Mouse (Mus musculus): ENCODE measurements around the gene Nceh1.
"Not testable (repeated sequence)": the region's sequence is repeated elsewhere in the genome, so short reads cannot be mapped to it uniquely, and the experiment has no call there.

Gene Nceh1

DNA sequence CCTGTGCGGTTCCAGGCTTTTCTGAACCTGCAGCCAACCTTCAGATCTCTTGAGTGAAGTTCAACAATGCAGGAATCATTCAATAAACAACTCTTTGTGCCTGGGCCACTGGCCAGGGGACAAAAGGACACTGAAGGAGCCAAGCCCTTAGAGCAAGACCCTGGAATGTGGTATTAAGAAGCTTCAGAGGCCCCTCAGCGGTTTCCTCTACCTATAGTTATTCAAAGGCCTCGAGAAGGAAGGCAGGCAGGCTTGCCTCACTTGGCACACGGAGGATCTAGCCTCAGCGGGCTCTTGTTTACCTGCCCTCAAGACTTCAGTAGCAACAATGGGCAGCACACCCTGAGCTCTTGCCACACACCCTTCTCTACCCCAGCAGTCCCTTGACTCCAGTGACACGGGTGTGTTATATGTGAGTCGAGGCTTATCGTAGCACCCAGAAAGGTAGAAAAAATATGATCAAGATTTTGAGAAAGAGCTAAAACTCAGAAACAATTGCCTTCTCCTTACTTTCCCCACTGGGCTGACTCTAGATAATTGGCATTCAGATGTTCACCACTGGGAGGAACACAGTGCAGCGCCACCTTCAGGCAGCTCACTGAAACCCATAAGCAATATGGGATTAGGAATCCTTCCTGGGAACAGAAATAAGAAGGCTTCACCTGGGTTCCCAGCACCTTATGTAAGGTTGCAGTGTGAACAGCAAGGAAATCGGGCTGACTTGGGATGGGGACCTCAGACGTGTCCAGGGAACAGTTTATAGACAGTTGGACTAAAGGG lies 46.0 kb downstream of the Nceh1 start:
- DNase-seq (ENCODE audit: low spot score), result no peak

DNA sequence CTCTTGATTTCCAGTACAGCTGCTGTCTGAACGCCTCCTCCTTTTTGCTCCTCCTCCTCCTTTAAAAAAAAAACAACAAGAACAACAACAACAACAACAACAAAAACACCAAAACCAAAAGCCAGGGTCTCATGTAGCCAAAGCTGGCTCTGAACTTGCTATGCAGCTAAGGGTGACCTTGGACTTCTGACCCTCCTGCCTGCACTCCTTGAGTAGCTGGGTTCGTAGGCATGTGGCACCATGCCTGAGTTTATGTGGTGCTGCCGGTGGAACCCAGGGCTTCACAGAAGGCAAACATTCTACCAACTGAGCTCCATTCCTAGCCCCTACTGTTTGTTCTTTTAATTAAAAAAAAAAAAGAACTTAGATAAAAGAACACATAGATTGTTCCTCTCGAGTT lies 50.6 kb downstream of the Nceh1 start:
- DNase-seq (ENCODE audit: low spot score), result no peak

DNA sequence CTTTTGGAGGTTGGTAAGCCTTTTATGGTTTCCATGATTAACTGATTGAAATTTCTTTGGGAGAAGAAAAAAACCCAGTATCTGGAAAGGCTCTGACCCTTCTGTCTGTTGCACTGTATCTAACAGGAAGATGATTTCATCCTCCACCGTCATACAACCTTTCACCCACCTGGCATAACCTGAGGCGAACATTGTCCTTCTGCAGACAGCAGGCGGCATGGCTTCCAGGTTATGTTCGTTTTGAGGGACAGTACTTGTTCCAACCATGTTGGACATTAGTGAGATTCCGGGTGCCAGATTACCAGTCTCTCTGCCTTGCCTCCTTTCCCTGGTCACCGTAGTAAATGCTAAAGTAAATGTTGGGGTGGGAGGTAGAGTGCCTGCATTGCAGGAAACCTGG lies 51.1 kb downstream of the Nceh1 start:
- no peak for DNase-seq (ENCODE audit: low spot score)

DNA sequence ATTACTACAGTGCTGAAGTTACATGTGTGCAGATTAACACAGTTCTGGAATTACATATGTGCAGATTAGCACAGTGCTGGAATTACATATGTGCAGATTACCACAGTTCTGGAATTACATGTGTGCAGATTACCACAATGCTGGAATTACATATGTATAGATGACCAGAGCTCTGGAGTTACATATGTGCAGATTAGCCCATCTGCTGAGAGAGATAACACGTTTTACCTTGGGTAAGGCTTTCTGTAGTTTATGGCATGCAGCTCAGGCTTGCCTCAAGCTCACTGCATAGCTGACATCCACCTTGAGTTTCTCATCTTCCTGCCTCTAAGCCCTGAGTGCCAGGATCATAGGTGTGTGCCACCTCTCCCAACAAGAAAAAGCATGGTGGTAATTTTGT lies 52.2 kb downstream of the Nceh1 start:
- DNase-seq (ENCODE audit: low spot score), result no peak

DNA sequence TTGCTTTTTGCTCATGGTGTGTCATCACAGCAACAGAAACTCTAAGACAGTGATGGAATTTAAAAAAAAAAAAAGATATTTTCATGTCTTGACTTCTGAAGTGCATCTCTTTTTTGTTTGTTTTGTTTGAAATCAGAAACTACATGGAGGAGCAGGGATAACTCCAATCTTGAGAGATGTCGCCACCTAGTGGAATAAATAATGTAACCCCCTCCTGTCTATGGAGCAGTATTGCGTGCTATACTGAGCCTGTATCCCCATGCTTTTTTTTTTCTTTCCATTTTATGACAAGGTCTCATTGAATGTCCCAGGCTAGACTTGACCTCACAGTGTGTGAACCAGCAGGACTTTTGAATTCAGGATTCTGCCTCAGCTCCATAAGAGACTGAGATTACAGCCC lies 54.5 kb downstream of the Nceh1 start:
- DNase-seq (ENCODE audit: low spot score), result no peak

DNA sequence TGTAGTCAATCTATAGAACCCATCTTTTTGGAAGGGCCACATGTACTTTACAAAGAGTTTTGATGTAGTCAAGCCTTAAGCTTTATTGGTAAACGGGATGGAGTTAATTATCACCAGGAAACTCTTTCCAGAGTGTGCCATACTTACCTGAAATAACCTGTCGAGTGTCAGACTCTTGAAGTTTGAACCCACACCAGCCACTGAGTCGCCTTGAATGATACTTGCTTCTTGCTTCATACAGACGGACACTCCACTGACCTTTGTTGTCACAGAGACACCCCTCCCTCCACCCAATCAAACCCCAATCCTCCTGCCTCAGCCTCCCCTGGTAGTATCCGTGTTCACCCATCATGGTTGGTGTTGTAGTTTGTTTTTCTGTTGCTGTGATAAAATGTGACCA lies 55.8 kb downstream of the Nceh1 start:
- DNase-seq (ENCODE audit: low spot score), result no peak

DNA sequence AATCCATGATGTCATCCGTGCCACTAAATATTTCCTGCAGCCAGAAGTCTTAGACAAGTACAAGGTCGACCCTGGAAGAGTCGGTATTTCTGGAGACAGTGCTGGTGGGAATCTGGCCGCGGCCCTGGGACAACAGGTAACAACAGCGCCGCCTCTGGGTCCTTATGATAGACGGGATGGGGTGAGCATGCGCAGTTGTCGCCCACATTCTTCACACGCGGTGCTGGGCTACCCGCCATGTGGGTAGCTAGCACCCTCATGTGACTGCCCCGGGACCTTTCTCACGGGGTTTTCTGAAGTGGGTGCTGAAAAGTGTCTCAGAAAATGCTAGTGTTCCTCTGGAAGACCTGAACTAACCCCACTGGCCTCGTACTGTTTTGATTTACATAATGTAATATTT lies 56.8 kb downstream of the Nceh1 start:
- no peak for DNase-seq (ENCODE audit: low spot score)

DNA sequence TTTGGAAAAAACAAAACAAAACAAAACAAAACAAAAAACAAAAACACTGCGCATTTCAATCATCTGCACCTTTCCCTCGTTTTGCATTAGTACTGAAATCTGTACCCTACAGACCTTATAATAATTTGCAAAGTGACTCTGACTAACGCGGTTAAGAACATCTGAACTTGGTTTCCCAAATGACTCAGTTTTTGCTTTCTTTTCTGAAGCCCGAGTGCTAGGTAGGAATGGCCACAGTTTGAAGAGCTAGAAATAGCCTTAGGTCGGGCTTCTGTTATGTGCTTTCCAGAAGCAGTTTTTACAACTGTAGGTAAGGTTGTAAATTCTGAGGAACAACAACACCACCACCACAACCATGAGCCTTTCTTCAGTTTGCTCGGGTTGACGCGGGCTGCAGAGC lies 59.1 kb downstream of the Nceh1 start:
- no peak for DNase-seq (ENCODE audit: low spot score)

DNA sequence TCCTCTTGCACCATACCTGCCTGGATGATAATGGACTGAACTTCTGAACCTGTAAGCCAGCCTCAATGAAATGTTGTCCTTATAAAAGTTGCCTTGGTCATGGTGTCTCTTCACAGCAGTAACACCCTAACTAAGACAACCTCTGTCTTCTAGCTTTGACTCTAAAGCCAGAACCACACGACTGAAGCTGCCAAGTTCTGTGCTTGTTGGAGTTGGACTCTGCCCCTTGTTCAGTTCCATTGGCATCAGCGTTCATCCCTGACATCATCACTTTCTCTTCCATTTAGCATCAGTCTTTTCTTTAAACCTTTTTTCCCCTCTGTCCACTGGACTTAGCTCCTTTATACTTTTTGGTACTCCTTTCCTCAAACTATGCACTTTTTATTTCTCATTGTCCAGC lies 63.4 kb downstream of the Nceh1 start:
- no peak for DNase-seq (ENCODE audit: low spot score)

DNA sequence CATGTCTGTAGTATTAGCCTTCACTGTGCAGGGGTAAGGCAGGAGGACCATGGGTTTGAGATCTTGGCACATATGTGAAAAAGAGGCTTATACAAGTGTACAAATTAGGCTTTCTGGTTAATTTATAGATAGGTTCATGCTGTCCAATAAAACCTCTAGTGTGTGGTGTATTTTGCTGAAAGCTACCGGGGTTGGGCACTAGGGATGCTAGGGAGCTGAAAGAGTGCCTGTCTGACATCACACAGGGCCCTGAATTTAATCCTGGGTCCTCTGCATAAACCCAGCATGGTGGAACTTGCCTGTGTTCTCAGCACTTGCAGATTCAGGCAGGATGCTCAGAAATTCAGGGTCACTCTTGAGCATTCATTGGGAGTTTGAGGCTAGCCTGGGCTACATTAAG lies 65.0 kb downstream of the Nceh1 start:
- DNase-seq (ENCODE audit: low spot score), result no peak

DNA sequence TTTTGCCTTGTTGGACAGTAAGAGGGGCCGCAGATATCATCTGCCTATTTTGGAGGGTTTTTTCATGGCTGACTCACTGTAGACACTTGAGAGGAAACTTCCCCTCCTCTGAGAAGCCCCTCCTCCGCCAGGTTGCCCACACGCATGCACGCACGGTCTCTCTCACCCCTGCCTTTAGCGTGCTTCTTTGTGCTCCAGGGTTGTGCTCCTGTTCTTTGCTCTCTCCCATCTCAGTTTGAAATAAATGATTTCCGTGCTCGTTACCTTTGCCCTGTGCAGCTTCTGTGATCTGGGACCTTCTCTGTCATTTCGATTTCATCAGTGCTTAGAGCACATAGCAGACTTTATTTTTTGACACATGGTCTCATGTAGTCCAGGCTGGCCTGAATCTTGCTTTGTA lies 66.3 kb downstream of the Nceh1 start:
- DNase-seq (ENCODE audit: low spot score), result no peak

DNA sequence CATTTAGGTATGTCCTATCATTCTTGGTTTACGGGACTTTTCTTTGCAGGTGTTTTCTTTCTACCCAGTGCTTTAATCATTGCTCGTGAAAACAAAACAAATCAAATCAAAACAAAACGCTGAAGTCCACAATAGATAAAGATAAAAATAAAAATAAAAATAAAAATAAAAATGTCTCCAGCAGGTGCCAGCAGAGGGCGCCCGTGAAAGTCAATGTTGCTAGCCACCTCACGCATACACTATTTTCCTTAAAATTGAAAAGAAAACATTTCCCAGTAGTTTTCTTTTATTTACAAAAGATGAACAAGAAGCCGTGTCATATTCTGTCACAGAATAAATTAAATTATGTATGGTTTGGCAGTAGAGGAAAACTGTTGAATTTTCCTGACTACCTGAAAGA lies 68.2 kb downstream of the Nceh1 start:
- DNase-seq (ENCODE audit: low spot score), result no peak

DNA sequence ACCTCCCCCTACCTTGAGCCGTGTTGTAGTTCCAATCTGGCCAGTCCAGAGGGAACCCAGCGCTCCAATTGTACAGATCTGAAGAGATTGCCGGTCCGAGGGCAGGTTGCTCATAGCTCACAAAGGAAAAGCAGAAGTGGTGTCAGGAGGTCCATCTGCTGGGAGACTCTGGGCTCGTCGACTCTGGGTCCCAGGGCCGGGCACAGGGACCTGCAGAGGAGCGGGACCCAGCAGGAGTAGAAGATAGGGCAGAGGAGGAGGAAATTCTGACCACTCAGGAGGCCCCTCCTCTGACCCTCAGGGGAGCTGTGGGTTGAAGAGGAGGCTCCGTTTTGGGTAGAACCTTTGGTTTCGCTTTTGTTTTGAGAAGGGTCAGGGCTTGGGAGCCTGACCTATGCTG lies 75.7 kb downstream of the Nceh1 start:
- no peak for DNase-seq (ENCODE audit: low spot score)

DNA sequence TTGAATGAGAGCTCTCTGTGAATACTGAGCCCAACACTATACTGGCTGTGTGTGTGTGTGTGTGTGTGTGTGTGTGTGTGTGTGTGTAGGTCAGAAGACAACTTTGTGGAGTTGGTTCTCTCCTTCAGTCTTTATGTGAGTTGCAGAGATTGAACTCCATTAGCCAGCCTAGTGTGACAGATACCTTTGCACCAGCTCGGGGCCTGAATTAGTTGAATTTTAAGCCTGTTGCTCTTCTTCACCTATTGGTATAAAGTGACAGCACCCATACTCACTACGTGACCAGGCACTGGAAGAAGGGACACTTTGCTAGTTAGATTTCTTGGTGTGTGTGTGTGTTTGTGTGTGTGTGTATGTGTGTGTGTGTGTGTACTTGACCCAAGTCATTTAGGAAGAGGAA lies 77.6 kb downstream of the Nceh1 start:
- DNase-seq (ENCODE audit: low spot score), result no peak

DNA sequence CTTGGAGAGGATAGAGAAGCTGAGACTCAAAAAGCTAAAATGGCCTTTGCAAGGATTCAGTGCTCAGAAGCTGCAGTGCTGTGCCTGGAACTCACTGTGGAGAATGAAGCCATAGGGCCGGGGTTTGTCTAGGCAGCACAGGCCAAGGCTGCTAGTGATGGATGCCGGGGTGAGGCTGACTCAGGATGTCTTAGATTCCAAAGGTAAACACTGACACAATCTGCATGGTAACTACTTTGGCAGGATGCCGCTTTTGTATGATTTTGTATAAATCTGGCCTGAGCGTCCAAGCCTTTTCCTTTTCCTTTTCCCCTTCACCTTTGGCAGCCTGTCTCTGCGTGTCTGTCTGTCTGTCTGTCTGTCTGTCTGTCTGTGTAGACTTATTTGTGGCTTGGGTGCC lies 84.6 kb downstream of the Nceh1 start:
- DNase-seq (ENCODE audit: low spot score), result no peak

DNA sequence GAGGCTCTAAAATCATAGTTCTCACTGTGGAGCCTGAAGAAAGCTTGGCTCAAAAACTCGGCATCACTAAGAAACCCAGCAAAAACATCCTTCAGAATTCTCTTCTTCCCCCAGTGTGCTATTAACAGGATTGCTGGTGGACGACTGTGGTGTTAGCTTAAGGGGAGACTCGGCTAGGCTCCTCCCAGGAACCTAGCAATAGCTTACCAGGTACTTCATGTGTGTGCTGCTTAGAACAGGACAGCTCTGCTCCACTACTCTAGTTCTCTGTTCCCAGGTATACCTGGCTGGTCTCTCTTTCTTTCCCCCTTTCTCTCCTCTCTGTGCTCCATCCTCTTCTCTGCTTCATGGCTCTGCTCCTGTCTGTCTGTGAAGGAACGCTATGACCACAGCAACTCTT lies 85.1 kb downstream of the Nceh1 start:
- no peak for DNase-seq (ENCODE audit: low spot score)

DNA sequence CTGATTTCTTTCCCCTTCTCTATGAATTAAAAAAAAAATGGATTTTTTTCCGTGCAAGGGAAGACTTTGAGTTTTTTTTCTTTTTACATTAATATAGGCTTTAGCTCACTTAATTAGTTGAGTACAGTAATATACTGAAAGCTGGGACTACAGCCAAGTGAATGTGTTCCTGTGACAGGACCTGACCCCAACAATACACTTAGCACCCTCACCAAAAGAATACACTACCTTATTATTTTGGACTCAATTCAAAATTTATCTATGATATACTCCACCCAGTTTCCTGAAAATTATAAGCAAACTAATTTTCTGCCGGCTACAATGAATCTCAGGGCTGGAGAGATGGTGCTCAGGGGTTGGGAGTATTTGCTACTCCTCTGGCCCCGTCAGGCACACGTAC lies 86.4 kb downstream of the Nceh1 start:
- DNase-seq (ENCODE audit: low spot score), result no peak

DNA sequence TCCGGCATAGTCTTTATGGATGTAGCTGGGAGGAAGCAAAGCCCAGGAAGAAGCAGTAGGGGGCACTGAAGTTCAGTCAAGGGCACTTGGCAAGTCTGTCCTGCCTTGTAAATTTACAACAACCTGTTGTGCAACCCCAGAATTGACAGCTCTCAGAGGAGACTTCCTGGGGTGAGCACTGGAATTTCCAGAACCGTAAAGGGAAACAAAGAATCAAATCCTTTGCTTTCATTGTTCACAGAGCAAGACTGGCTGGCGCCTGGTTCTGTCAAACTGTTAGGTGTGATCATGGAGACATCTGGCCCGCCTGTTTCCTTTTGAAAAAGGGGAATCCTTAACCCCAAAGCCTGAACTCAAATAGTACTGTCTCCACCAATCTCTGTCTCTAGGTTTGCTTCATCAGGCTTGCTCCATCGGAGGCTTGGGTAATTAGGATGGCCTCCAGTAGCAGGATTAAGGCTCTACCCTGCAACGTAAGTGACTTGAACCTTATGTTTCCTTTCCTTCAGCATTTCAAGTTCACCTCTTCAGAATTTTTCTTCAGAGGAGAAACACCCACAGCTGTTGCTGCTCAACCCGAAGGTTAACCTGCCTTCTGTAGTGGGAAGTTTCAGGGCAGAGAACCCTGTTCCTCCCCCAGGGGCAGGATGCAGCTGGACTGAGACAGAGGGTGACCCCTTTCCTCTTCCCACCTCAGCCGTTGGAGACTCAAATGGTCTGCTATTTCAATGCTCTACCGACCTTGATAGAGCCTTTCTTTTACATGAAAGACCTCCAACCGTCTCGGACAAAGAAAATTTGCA lies 87.6 kb downstream of the Nceh1 start:
- no peak for DNase-seq (ENCODE audit: low spot score)

DNA sequence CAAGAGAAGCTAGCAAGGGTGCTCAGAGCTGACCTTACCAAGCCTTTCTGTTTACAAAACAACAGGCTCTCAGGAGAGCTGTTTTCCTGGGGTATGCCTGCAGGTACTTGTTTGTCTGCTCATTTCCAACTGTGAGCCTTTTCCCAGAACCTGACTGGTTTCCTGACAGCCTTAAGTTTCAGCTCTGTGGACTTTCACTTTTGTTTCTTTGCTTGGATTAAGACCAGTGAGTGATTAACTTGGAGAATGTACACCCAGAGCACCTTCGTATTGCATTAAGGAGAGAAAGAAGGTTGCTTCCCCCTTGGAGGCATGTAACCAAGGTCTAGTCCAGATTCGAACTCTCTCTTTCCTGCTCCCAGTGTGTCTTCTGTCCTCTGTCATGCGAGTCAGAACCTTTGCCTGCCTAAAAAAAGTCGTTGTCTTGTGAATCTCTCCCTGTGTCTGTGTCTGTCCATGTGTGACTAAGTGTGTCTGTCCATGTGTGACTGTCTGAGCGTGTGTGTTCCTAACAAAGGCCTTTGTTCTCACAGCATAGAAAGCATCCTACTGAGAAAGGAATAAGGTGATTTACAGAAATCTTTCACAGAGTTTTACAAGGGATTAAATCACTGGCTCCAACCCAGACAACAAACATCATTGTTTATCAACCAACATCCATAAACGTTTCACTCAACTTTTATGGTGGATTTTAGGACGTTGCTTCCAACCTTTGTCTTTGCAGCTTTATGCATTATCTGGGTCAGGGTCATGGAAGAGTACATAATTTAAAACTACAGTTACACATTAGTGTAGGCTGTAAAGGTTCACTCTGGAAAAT lies 90.4 kb downstream of the Nceh1 start:
- DNase-seq (ENCODE audit: low spot score), result no peak

DNA sequence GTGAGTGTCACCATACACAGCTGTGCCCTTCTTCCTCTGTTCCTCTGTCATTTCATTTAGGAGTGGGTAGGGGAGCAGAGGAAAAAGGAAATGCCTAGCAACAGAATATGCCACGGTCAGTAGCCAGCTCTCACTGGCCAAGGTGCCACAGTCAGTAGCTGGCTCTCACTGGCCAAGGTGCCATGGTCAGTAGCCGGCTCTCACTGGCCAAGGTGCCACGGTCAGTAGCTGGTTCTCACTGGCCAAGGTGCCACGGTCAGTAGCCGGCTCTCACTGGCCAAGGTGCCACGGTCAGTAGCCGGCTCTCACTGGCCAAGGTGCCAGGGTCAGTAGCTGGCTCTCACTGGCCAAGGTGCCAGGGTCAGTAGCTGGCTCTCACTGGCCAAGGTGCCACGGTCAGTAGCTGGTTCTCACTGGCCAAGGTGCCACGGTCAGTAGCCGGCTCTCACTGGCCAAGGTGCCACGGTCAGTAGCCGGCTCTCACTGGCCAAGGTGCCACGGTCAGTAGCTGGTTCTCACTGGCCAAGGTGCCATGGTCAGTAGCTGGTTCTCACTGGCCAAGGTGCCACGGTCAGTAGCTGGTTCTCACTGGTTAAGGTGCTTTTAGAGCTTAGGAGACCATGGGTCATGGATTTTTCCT lies 96.6 kb downstream of the Nceh1 start:
- DNase-seq (ENCODE audit: low spot score), result not testable (repeated sequence)

DNA sequence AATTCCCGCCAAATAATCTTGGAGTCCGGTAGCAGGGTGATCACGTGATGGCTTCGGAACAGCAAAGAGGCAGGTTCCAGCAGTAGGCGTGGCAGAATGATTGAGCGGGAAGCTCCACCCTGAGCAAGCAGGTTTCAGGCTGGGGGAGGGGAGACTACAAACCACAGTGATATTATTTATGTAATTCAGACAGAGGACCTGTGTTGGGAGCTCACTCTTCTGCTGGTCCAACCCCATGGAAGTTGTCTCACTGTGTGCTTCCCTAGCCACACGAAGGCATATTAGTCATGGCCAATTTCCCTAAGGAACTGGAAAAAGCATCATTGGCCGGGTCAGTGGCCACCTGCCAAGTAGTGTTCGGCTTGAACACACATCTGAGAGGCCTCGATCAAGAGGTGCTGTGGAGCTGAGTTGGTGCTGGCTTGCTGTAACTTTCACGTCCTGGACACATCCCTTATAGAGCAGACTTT lies 97.5 kb downstream of the Nceh1 start:
- no peak for DNase-seq (ENCODE audit: low spot score)

DNA sequence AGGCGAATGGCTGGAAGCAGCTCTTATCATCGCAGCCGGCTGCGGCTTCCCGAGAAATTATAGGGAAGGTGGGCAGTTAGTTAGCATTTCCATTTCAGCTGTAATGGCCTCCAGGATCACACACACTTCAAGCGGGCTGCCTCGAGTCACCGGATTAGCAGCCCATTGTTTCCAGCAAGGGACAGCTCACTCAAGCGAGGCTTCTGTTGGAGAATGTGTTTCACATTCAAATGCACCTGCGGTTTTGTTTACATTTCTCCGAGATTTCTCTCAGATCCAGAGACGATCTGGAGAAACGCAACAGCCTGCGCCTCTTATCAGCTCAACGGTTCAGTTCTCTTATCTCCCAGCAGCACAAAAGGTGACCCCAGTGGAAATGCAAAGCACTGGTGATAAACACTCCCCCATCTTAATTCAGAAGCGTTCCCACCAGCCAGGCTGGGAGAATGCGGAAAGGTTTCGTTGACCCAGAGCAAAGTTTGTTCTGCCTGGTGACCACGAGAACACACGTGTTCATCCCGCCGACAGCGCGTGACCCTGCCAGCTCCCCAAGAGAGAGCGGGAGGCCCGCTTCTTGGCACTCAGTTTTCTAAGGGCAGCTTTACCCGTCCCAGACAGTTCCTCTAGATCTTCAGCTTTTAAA lies 100.4 kb downstream of the Nceh1 start:
- no peak for DNase-seq (ENCODE audit: low spot score)
